Mouse (Mus musculus) CH12.LX (cell line): ENCODE data around the gene BC107364.

Experiments used
- CHD1 ChIP-seq: IDR thresholded peaks from 2 replicates; pipeline ENCODE4 v1.6.1; 2012; ENCODE audit warnings: low read depth, low read length, improper control_type of control experiment, inconsistent platforms
- CTCF ChIP-seq, 2 experiments: IDR thresholded peaks in 1 of 2; conservative IDR thresholded peaks in 1 of 2; 2 replicates each; pipeline ENCODE4 v1.5.1; 2011 to 2012; ENCODE audit warnings: low read depth in 2 of 2, low read length in 2 of 2, improper control_type of control experiment in 1 of 2, inconsistent platforms in 1 of 2, mild to moderate bottlenecking in 1 of 2, moderate library complexity in 1 of 2
- ELF1 ChIP-seq: IDR thresholded peaks from 2 replicates; pipeline ENCODE4 v1.6.1; 2014; ENCODE audit warnings: low read depth, mild to moderate bottlenecking, inconsistent platforms, low read length, improper control_type of control experiment
- EP300 ChIP-seq: IDR thresholded peaks from 2 replicates; pipeline ENCODE4 v1.6.1; 2011; ENCODE audit warnings: low read length, improper control_type of control experiment
- GABPA ChIP-seq: IDR thresholded peaks from 2 replicates; pipeline ENCODE4 v1.6.1; 2012; ENCODE audit warnings: low read depth, low read length, improper control_type of control experiment, inconsistent platforms; ENCODE audit not compliant: insufficient replicate concordance
- MEF2A ChIP-seq: IDR thresholded peaks from 2 replicates; pipeline ENCODE4 v1.6.1; 2014; ENCODE audit warnings: low read depth, mild to moderate bottlenecking, inconsistent platforms, low read length, improper control_type of control experiment, borderline replicate concordance
- MXI1 ChIP-seq: IDR thresholded peaks from 2 replicates; pipeline ENCODE4 v1.6.1; 2011; ENCODE audit warnings: mild to moderate bottlenecking, low read depth, low read length, improper control_type of control experiment
- POLR2A ChIP-seq: IDR thresholded peaks from 2 replicates; pipeline ENCODE4 v1.6.1; 2011; ENCODE audit warnings: low read depth, mild to moderate bottlenecking, improper control_type of control experiment, low read length

DNA sequence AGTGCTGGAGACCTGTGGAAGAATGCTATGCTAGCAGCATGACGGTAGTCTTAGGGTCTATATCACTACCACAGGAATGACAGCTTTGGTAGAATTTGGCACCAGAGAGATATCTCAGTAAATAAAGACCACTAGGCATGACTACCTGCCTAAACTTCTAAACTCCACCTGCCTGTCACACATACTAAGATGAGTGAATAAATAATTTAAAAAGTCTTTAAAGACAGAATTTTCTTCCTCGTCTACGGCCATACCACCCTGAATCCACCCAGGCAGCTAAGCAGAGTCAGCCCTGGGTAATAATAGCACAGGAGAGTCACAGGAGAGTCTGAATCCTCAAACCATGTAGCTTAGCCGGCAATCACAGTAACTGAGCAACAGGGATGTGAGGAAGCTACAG lies 32.8 kb upstream of the BC107364 start:
- TF ChIP-seq CHD1: no peak
- TF ChIP-seq POLR2A: no peak
- TF ChIP-seq MEF2A: no peak
- TF ChIP-seq CTCF (conservative IDR thresholded peaks at IDR 0.05 in 1 of 2, IDR thresholded peaks at IDR 0.05 in 1 of 2; ENCODE audit: low read depth in 2 of 2, low read length in 2 of 2): no peak
- TF ChIP-seq ELF1: no peak
- no peak for TF ChIP-seq MXI1
- no peak for TF ChIP-seq GABPA
- no peak for TF ChIP-seq EP300
